Mouse (Mus musculus) small intestine, adult 2 months (tissue): ENCODE measurements at regions not wholly inside any gene's neighbourhood (a gene's known extent, or its start where the extent isn't known, plus 50 kb on each side); places are given as distances from the start of the nearest gene placed in this dataset.

Source experiments
- CTCF ChIP-seq: fragments of 200-500 bp; IDR thresholded peaks from 2 replicates; pipeline ENCODE4 v1.5.1; 2012; ENCODE audit warnings: low read depth, mild to moderate bottlenecking, control low read depth, inconsistent platforms, low read length, moderate library complexity, mixed read lengths; ENCODE audit not compliant: insufficient replicate concordance, insufficient read length; ENCODE audit errors: extremely low read depth
- POLR2A ChIP-seq: fragments of 200-500 bp; IDR thresholded peaks from 2 replicates; pipeline ENCODE4 v1.6.1; 2012; ENCODE audit warnings: low read depth, mild to moderate bottlenecking, control low read depth, inconsistent platforms, low read length, moderate library complexity

DNA sequence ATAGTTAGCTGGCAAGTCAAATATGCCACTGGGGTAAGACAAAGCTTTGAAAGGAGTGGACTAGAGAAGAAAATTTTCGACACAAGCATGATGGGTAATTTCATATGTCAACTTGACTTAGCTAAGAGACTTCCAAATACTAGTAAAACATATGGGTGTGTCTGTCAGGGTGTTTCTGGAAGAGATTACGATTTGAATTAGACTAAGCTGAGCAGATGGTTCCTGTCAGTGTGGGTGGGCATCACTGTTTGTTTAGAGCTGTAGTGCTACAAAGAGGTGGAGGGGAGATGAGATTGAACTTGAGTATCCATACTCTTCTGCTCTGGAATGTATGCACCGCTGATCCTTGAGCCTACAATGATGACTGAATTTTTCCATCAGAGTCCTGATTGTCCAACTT, 251.2 kb upstream of the Col8a1 start:
- TF ChIP-seq CTCF (no peak), POLR2A (no peak)
